Mouse (Mus musculus) CH12.LX (cell line): ENCODE measurements around the gene Pkib. TPM values are rescaled to one million over a fixed set of nuclear protein-coding genes. Genes with fewer than 3 reads are reported as not detected.

Experiments used
- DNase-seq: peaks from one replicate; pipeline ENCODE4 v3.0.0-alpha.2; 2013; ENCODE audit errors: extremely low read depth
- H3K27ac ChIP-seq: 2 replicates; pipeline ENCODE4 v1.5.1; 2012; ENCODE audit warnings: low read depth, mild to moderate bottlenecking, control low read depth, moderate library complexity; ENCODE audit not compliant: insufficient read depth
- H3K27me3 ChIP-seq: replicated peaks from 2 replicates; pipeline ENCODE3; 2012; ENCODE audit warnings: inconsistent platforms
- H3K36me3 ChIP-seq, 2 experiments: replicated peaks in 1 of 2; 2 replicates each; pipeline versions ENCODE3 to v1.6.1; 2012; ENCODE audit warnings: inconsistent platforms in 1 of 2, low read length in 1 of 2, mild to moderate bottlenecking in 1 of 2, mixed read lengths in 1 of 2, moderate library complexity in 1 of 2; ENCODE audit not compliant: control insufficient read depth in 1 of 2, insufficient read depth in 1 of 2
- H3K4me1 ChIP-seq, 2 experiments: 2 replicates each; pipeline ENCODE4 v1.6.1; 2012; ENCODE audit warnings: inconsistent platforms in 1 of 2, moderate library complexity in 1 of 2; ENCODE audit not compliant: insufficient read depth in 2 of 2, control insufficient read depth in 1 of 2
- H3K4me2 ChIP-seq: 2 replicates; pipeline ENCODE4 v1.6.1; 2012; ENCODE audit warnings: low read depth, mild to moderate bottlenecking, control low read depth; ENCODE audit not compliant: poor library complexity, insufficient read depth, severe bottlenecking
- H3K4me3 ChIP-seq, 3 experiments: fragments of 150-350 bp in 1 of 3; sonication (generic) in 1 of 3; replicated peaks in 1 of 3; 2 replicates each; pipeline versions ENCODE3 to v1.5.1; 2011 to 2012; ENCODE audit warnings: low read depth in 2 of 3, low read length in 2 of 3, mild to moderate bottlenecking in 2 of 3, moderate library complexity in 2 of 3, control low read depth in 1 of 3, improper control_type of control experiment in 1 of 3, inconsistent platforms in 1 of 3, mixed read lengths in 1 of 3; ENCODE audit not compliant: poor library complexity in 1 of 3
- H3K79me2 ChIP-seq: replicated peaks from 2 replicates; pipeline ENCODE4 v1.6.1; 2012; ENCODE audit warnings: mild to moderate bottlenecking, moderate library complexity; ENCODE audit not compliant: control insufficient read depth, poor library complexity, insufficient read depth, severe bottlenecking; ENCODE audit errors: extremely low read depth
- H3K9ac ChIP-seq: 2 replicates; pipeline ENCODE4 v1.6.1; 2012; ENCODE audit warnings: low read depth, mild to moderate bottlenecking, control low read depth, moderate library complexity; ENCODE audit not compliant: insufficient read depth
- H3K9me3 ChIP-seq: replicated peaks from 2 replicates; pipeline ENCODE3; 2012; ENCODE audit warnings: low read length, inconsistent platforms, mixed read lengths
- BHLHE40 ChIP-seq: IDR thresholded peaks from 2 replicates; pipeline ENCODE4 v1.6.1; 2011; ENCODE audit warnings: mild to moderate bottlenecking, low read depth, low read length, improper control_type of control experiment
- CHD1 ChIP-seq: IDR thresholded peaks from 2 replicates; pipeline ENCODE4 v1.6.1; 2012; ENCODE audit warnings: low read depth, low read length, improper control_type of control experiment, inconsistent platforms
- CHD2 ChIP-seq: IDR thresholded peaks from 2 replicates; pipeline ENCODE4 v1.6.1; 2011; ENCODE audit warnings: low read length, improper control_type of control experiment
- CTCF ChIP-seq, 2 experiments: IDR thresholded peaks in 1 of 2; conservative IDR thresholded peaks in 1 of 2; 2 replicates each; pipeline ENCODE4 v1.5.1; 2011 to 2012; ENCODE audit warnings: low read depth in 2 of 2, low read length in 2 of 2, improper control_type of control experiment in 1 of 2, inconsistent platforms in 1 of 2, mild to moderate bottlenecking in 1 of 2, moderate library complexity in 1 of 2
- E2F4 ChIP-seq: IDR thresholded peaks from 2 replicates; pipeline ENCODE4 v1.6.1; 2011; ENCODE audit warnings: low read depth, low read length, improper control_type of control experiment; ENCODE audit not compliant: insufficient replicate concordance
- EP300 ChIP-seq: IDR thresholded peaks from 2 replicates; pipeline ENCODE4 v1.6.1; 2011; ENCODE audit warnings: low read length, improper control_type of control experiment
- ETS1 ChIP-seq: conservative IDR thresholded peaks from 2 replicates; pipeline ENCODE4 v1.6.1; 2012; ENCODE audit warnings: low read depth, mild to moderate bottlenecking, inconsistent platforms, low read length, improper control_type of control experiment, moderate library complexity
- GABPA ChIP-seq: IDR thresholded peaks from 2 replicates; pipeline ENCODE4 v1.6.1; 2012; ENCODE audit warnings: low read depth, low read length, improper control_type of control experiment, inconsistent platforms; ENCODE audit not compliant: insufficient replicate concordance
- HCFC1 ChIP-seq: IDR thresholded peaks from 2 replicates; pipeline ENCODE4 v1.6.1; 2012; ENCODE audit warnings: low read depth, mild to moderate bottlenecking, inconsistent platforms, low read length, improper control_type of control experiment
- IRF4 ChIP-seq: IDR thresholded peaks from 2 replicates; pipeline ENCODE4 v1.6.1; 2014; ENCODE audit warnings: low read depth, mild to moderate bottlenecking, inconsistent platforms, low read length, improper control_type of control experiment
- JUND ChIP-seq: conservative IDR thresholded peaks from 2 replicates; pipeline ENCODE4 v1.6.1; 2011; ENCODE audit warnings: low read depth, low read length, improper control_type of control experiment
- KAT2A ChIP-seq: IDR thresholded peaks from 2 replicates; pipeline ENCODE4 v1.6.1; 2012; ENCODE audit warnings: low read length, improper control_type of control experiment, inconsistent platforms; ENCODE audit not compliant: insufficient replicate concordance
- MAFK ChIP-seq: IDR thresholded peaks from 2 replicates; pipeline ENCODE4 v1.6.1; 2011; ENCODE audit warnings: low read length, improper control_type of control experiment; ENCODE audit not compliant: insufficient replicate concordance
- MXI1 ChIP-seq: IDR thresholded peaks from 2 replicates; pipeline ENCODE4 v1.6.1; 2011; ENCODE audit warnings: mild to moderate bottlenecking, low read depth, low read length, improper control_type of control experiment
- MYC ChIP-seq: IDR thresholded peaks from 2 replicates; pipeline ENCODE4 v1.6.1; 2011; ENCODE audit warnings: low read depth, mild to moderate bottlenecking, improper control_type of control experiment, low read length
- NELFE ChIP-seq: IDR thresholded peaks from 2 replicates; pipeline ENCODE4 v1.6.1; 2011; ENCODE audit warnings: low read depth, low read length, improper control_type of control experiment
- PAX5 ChIP-seq: IDR thresholded peaks from 2 replicates; pipeline ENCODE4 v1.6.1; 2012; ENCODE audit warnings: low read length, inconsistent platforms, mixed read lengths
- POLR2AphosphoS2 ChIP-seq: IDR thresholded peaks from 2 replicates; pipeline ENCODE4 v1.6.1; 2011; ENCODE audit warnings: low read depth, low read length, improper control_type of control experiment
- RCOR1 ChIP-seq: conservative IDR thresholded peaks from 2 replicates; pipeline ENCODE4 v1.6.1; 2012; ENCODE audit warnings: low read depth, mild to moderate bottlenecking, inconsistent platforms, low read length, improper control_type of control experiment
- SIN3A ChIP-seq: IDR thresholded peaks from 2 replicates; pipeline ENCODE4 v1.6.1; 2012; ENCODE audit warnings: low read length, improper control_type of control experiment, inconsistent platforms
- SMC3 ChIP-seq: IDR thresholded peaks from 2 replicates; pipeline ENCODE4 v1.6.1; 2011; ENCODE audit warnings: low read depth, low read length, improper control_type of control experiment
- TBP ChIP-seq: conservative IDR thresholded peaks from 2 replicates; pipeline ENCODE4 v1.6.1; 2011; ENCODE audit warnings: low read depth, low read length, improper control_type of control experiment
- UBTF ChIP-seq: IDR thresholded peaks from 2 replicates; pipeline ENCODE4 v1.6.1; 2012; ENCODE audit warnings: low read depth, mild to moderate bottlenecking, inconsistent platforms, low read length, improper control_type of control experiment, moderate library complexity
- USF2 ChIP-seq: conservative IDR thresholded peaks from 2 replicates; pipeline ENCODE4 v1.6.1; 2011; ENCODE audit warnings: low read depth, low read length, improper control_type of control experiment
- ZC3H11A ChIP-seq: IDR thresholded peaks from 2 replicates; pipeline ENCODE4 v1.6.1; 2012; ENCODE audit warnings: low read depth, mild to moderate bottlenecking, inconsistent platforms, low read length, improper control_type of control experiment
- ZMIZ1 ChIP-seq: IDR thresholded peaks from 2 replicates; pipeline ENCODE4 v1.6.1; 2012; ENCODE audit warnings: low read depth, mild to moderate bottlenecking, inconsistent platforms, low read length, improper control_type of control experiment
- ZNF384 ChIP-seq: IDR thresholded peaks from 2 replicates; pipeline ENCODE4 v1.6.1; 2012; ENCODE audit warnings: low read depth, low read length, improper control_type of control experiment, inconsistent platforms
- dilution Hi-C: fragments of 300-500 bp; cut with MboI; formaldehyde crosslinking; loops from 2 replicates; pipeline ENCODE4 v1.14.3; 2020; ENCODE audit warnings: low sequenced_read_pairs; ENCODE audit not compliant: extremely low pct_unique_long_range_greater_than_20kb, extremely low pct_ligation_motif_present
- in situ Hi-C: fragments of 300-500 bp; cut with MboI; formaldehyde crosslinking; loops from 3 replicates; pipeline ENCODE4 v1.14.3; 2019; ENCODE audit warnings: low sequenced_read_pairs, low pct_ligation_motif_present, low pct_unique_long_range_greater_than_20kb, mixed read lengths
- polyA plus RNA-seq: library from polyadenylated mRNA; unstranded; fragments of >175 nt; gene quantifications from 2 replicates; pipeline ENCODE4 v1.2.1, GENCODE M21; 2012; ENCODE audit warnings: low read depth; ENCODE audit not compliant: insufficient read length
- total RNA-seq, 2 experiments: library from RNA; depleted of rRNA; stranded (reverse); fragments of 300-350 nt in 1 of 2; fragments of >200 nt in 1 of 2; gene quantifications; 2 replicates each; pipeline ENCODE4 v1.2.3; 2012 to 2014

The Pkib gene
- total and polyA plus RNA-seq, 3 experiments, result 1.3 to 4.1 (median 1.9) TPM

- no peak for DNase-seq
- in situ Hi-C loops (no loop called here), dilution Hi-C loops (no loop called here)
- Histone ChIP-seq H3K36me3 (no peaks in the 10 kb centered on the region), H3K4me2 (no peak overlapping the region), H3K9ac (no peak overlapping the region), H3K27me3 (no peaks in the 10 kb centered on the region), H3K4me3 (no peak overlapping the region), H3K79me2 (no peaks in the 10 kb centered on the region), H3K27ac (no peak overlapping the region), H3K4me1 (no peaks in the 10 kb centered on the region), H3K9me3 (peaks cover 3% of the 10 kb centered on the region)
- no peak for TF ChIP-seq PAX5
- no peak for TF ChIP-seq E2F4
- no peak for TF ChIP-seq SIN3A
- no peak for TF ChIP-seq CTCF (conservative IDR thresholded peaks at IDR 0.05 in 1 of 2, IDR thresholded peaks at IDR 0.05 in 1 of 2; ENCODE audit: low read depth in 2 of 2, low read length in 2 of 2)
- TF ChIP-seq EP300, result no peak
- TF ChIP-seq SMC3, result no peak
- no peak for TF ChIP-seq POLR2AphosphoS2
- no peak for TF ChIP-seq RCOR1
- no peak for TF ChIP-seq UBTF
Observed at GRCm38 (mm10) chr10:57660505-57660904, 28.7 kb downstream of the Pkib start.

- no peaks in the 10 kb centered on the region for H3K79me2 ChIP-seq
- no peaks in the 10 kb centered on the region for H3K4me1 ChIP-seq
- H3K27me3 ChIP-seq, result no peaks in the 10 kb centered on the region
- no peak overlapping the region for H3K9ac ChIP-seq
- dilution Hi-C loops, result no loop called here
- no peak overlapping the region for H3K4me3 ChIP-seq
- DNase-seq, result no peak
- H3K36me3 ChIP-seq, result no peaks in the 10 kb centered on the region
- in situ Hi-C loops, result no loop called here
- TF ChIP-seq JUND (no peak), CHD2 (no peak), MYC (no peak), HCFC1 (no peak), ZMIZ1 (no peak), MAFK (no peak), POLR2AphosphoS2 (no peak), ZNF384 (no peak)
- no peak overlapping the region for H3K4me2 ChIP-seq
- H3K27ac ChIP-seq, result no peak overlapping the region
- H3K9me3 ChIP-seq, result no peaks in the 10 kb centered on the region
Observed at GRCm38 (mm10) chr10:57663758-57664157, 32.0 kb downstream of the Pkib start.

GRCm38 (mm10) chr10:57664253-57664652 lies 32.5 kb downstream of the Pkib start:
- H3K4me1 ChIP-seq, result no peaks in the 10 kb centered on the region
- no peak for DNase-seq
- no peak overlapping the region for H3K4me3 ChIP-seq
- no peaks in the 10 kb centered on the region for H3K36me3 ChIP-seq
- no peak overlapping the region for H3K4me2 ChIP-seq
- no peaks in the 10 kb centered on the region for H3K79me2 ChIP-seq
- H3K27ac ChIP-seq, result no peak overlapping the region
- in situ Hi-C loops, result no loop called here
- H3K27me3 ChIP-seq, result no peaks in the 10 kb centered on the region
- no peaks in the 10 kb centered on the region for H3K9me3 ChIP-seq
- dilution Hi-C loops, result no loop called here
- H3K9ac ChIP-seq, result no peak overlapping the region
- TF ChIP-seq KAT2A, result no peak
- no peak for TF ChIP-seq ZC3H11A
- TF ChIP-seq TBP, result no peak
- TF ChIP-seq BHLHE40, result no peak
- TF ChIP-seq MXI1, result no peak
- TF ChIP-seq USF2, result no peak
- TF ChIP-seq GABPA, result no peak
- TF ChIP-seq EP300, result no peak
- TF ChIP-seq RCOR1, result no peak
- no peak for TF ChIP-seq IRF4
- TF ChIP-seq CHD1, result no peak
- TF ChIP-seq JUND, result no peak
- no peak for TF ChIP-seq ZMIZ1
- no peak for TF ChIP-seq ETS1
- TF ChIP-seq NELFE, result no peak
- TF ChIP-seq SMC3, result no peak
